Mouse (Mus musculus) hindbrain, postnatal 0 days (tissue): ENCODE measurements around the gene Gnao1. TPM values are rescaled to one million over a fixed set of nuclear protein-coding genes. Genes with fewer than 3 reads are reported as not detected.

Experiments
- ATAC-seq: fragments of 200-750 bp; cut with Nextera tagmentation; 2 replicates; pipeline ENCODE4 v1.8.0; 2017; ENCODE audit warnings: mild to moderate bottlenecking, moderate TSS enrichment, moderate library complexity
- DNase-seq: peaks from one replicate; pipeline ENCODE4 v3.0.0-alpha.2; 2015; ENCODE audit warnings: low spot score
- H3K27ac ChIP-seq: fragments of 300-500 bp; sonication (generic); 2 replicates; pipeline ENCODE4 v1.5.1; 2014; ENCODE audit warnings: mild to moderate bottlenecking
- H3K27me3 ChIP-seq: fragments of 300-500 bp; sonication (generic); 2 replicates; pipeline ENCODE4 v1.6.1; 2014; ENCODE audit warnings: low read length, mixed read lengths; ENCODE audit not compliant: insufficient read depth
- H3K36me3 ChIP-seq: fragments of 300-500 bp; sonication (generic); 2 replicates; pipeline ENCODE4 v1.6.1; 2014; ENCODE audit warnings: low read length, mixed read lengths; ENCODE audit not compliant: insufficient read depth
- H3K4me1 ChIP-seq: fragments of 300-500 bp; sonication (generic); 2 replicates; pipeline ENCODE4 v1.6.1; 2014; ENCODE audit warnings: antibody characterized with exemption, low read length, mixed read lengths; ENCODE audit not compliant: insufficient read depth
- H3K4me2 ChIP-seq: fragments of 300-500 bp; sonication (generic); 2 replicates; pipeline ENCODE4 v1.6.1; 2014; ENCODE audit warnings: low read depth, mild to moderate bottlenecking, low read length, moderate library complexity, mixed read lengths
- H3K4me3 ChIP-seq: fragments of 300-500 bp; sonication (generic); 2 replicates; pipeline ENCODE4 v1.5.1; 2014; ENCODE audit warnings: low read length
- H3K9ac ChIP-seq: fragments of 300-500 bp; sonication (generic); replicated peaks from 2 replicates; pipeline ENCODE4 v1.6.1; 2014; ENCODE audit warnings: mild to moderate bottlenecking, low read length, moderate library complexity, mixed read lengths
- H3K9me3 ChIP-seq: fragments of 300-500 bp; sonication (generic); 2 replicates; pipeline ENCODE4 v1.6.1; 2016; ENCODE audit warnings: low read length, mixed read lengths
- CTCF ChIP-seq: IDR thresholded peaks from 2 replicates; pipeline ENCODE4 v1.5.1; 2016; ENCODE audit warnings: antibody characterized with exemption, control low read depth, low read depth
- WGBS: fragments of 180-500 bp; shearing (Covaris S2); extraction: QIAGEN DNeasy Blood & Tissue Kit; methylation state at CpG from one replicate; pipeline ENCODE4 v1.1.7; 2014; 5-methylcytosine and 5-hydroxymethylcytosine counted together
- polyA plus RNA-seq: library from polyadenylated mRNA; unstranded; fragments of >200 nt; fragmentation: Nextera tagmentation; extraction: Ambion mirVana; gene quantifications from 2 replicates; pipeline ENCODE4 v1.2.1, GENCODE M21; 2015
- total RNA-seq: library from RNA; depleted of rRNA; stranded (reverse); fragments of >200 nt; gene quantifications from 2 replicates; pipeline ENCODE4 v1.2.3, GENCODE M21; 2014; rRNA removed

Gene Gnao1
- total RNA-seq, result 291 and 301 TPM in 2 replicates
- 230 and 244 TPM in 2 replicates for polyA plus RNA-seq

- Histone ChIP-seq H3K4me1 (peaks cover 3% of the 10 kb centered on the region; the same call in 1 of the 2 replicates), H3K9ac (peak within 1 kb of the TSS; percentile 94), H3K4me2 (peak within 1 kb of the TSS; percentile 92), H3K36me3 (no peaks in the 10 kb centered on the region), H3K27me3 (no peaks in the 10 kb centered on the region), H3K27ac (peak within 1 kb of the TSS; percentile 97), H3K4me3 (peak within 1 kb of the TSS; percentile 90), H3K9me3 (no peaks in the 10 kb centered on the region)
- no peak for TF ChIP-seq CTCF
- no peak for ATAC-seq
- DNase-seq, result peak; percentile 72
- WGBS, result 8% methylated on average over 9 of the region's 9 CpGs
These were observed at the start of gene Gnao1 for GRCm38 (mm10) chr8:93809686-93810027. TSS of gene Gnao1 (plus strand) at chr8:93809966.

GRCm38 (mm10) chr8:93777605-93778004 lies 32.2 kb upstream of the Gnao1 start:
- Histone ChIP-seq H3K36me3 (no peaks in the 10 kb centered on the region), H3K27me3 (no peaks in the 10 kb centered on the region), H3K9ac (no peak overlapping the region), H3K27ac (no peak overlapping the region), H3K4me3 (no peak overlapping the region), H3K9me3 (no peaks in the 10 kb centered on the region), H3K4me2 (no peak overlapping the region), H3K4me1 (no peaks in the 10 kb centered on the region)
- WGBS, result 60% methylated on average over 3 of the region's 3 CpGs
- no peak for ATAC-seq
- DNase-seq, result no peak
- no peak for TF ChIP-seq CTCF

- Histone ChIP-seq H3K9ac (no peak overlapping the region; the same call in 1 of the 2 replicates), H3K9me3 (no peaks in the 10 kb centered on the region), H3K27ac (peak overlapping the region; percentile 97; the same call in 1 of the 2 replicates), H3K27me3 (no peaks in the 10 kb centered on the region), H3K4me1 (peaks cover 3% of the 10 kb centered on the region; the same call in 1 of the 2 replicates), H3K36me3 (no peaks in the 10 kb centered on the region), H3K4me2 (peak overlapping the region; percentile 92), H3K4me3 (no peak overlapping the region)
- DNase-seq (peak; percentile 45), ATAC-seq (no peak)
- no peak for TF ChIP-seq CTCF
- WGBS, result 43% methylated on average over 3 of the region's 3 CpGs
These were observed 540 bp upstream of the Gnao1 start for GRCm38 (mm10) chr8:93809226-93809625.

- WGBS, result under 1% methylated on average over 66 of the region's 116 CpGs
- Histone ChIP-seq H3K36me3 (no peaks in the 10 kb centered on the region), H3K27ac (peak overlapping the region; percentile 97), H3K9me3 (no peaks in the 10 kb centered on the region), H3K9ac (peak overlapping the region; percentile 94), H3K4me2 (peak overlapping the region; percentile 92), H3K27me3 (no peaks in the 10 kb centered on the region), H3K4me3 (peak overlapping the region; percentile 90), H3K4me1 (peaks cover 3% of the 10 kb centered on the region; the same call in 1 of the 2 replicates)
- TF ChIP-seq CTCF, result no peak
- ATAC-seq (peak; percentile 91), DNase-seq (peak; percentile 97)
These were observed 477 bp downstream of the Gnao1 start for GRCm38 (mm10) chr8:93810028-93810858.

GRCm38 (mm10) chr8:93810859-93811602 lies 1.3 kb downstream of the Gnao1 start:
- Histone ChIP-seq H3K27me3 (no peaks in the 10 kb centered on the region), H3K4me1 (peaks cover 7% of the 10 kb centered on the region; the same call in 1 of the 2 replicates), H3K9me3 (no peaks in the 10 kb centered on the region), H3K4me2 (peak overlapping the region; percentile 92), H3K9ac (peak overlapping the region; percentile 94), H3K36me3 (no peaks in the 10 kb centered on the region), H3K4me3 (peak overlapping the region; percentile 90), H3K27ac (peak overlapping the region; percentile 97)
- TF ChIP-seq CTCF, result no peak
- ATAC-seq, result no peak
- DNase-seq, result peak; percentile 49
- under 1% methylated on average over 47 of the region's 53 CpGs for WGBS

- TF ChIP-seq CTCF, result no peak; the same call in 1 of the 2 replicates
- no peaks in the 10 kb centered on the region for H3K27me3 ChIP-seq
- H3K27ac ChIP-seq, result peak overlapping the region; percentile 97
- peak overlapping the region; percentile 90 for H3K4me3 ChIP-seq
- no peak for ATAC-seq
- peak; percentile 73 for DNase-seq
- peak overlapping the region; percentile 94 for H3K9ac ChIP-seq
- H3K4me1 ChIP-seq, result peaks cover 11% of the 10 kb centered on the region; the same call in 1 of the 2 replicates
- H3K36me3 ChIP-seq, result no peaks in the 10 kb centered on the region
- no peaks in the 10 kb centered on the region for H3K9me3 ChIP-seq
- H3K4me2 ChIP-seq, result peak overlapping the region; percentile 92
- 4% methylated on average over 19 of the region's 20 CpGs for WGBS
These were observed 2.1 kb downstream of the Gnao1 start for GRCm38 (mm10) chr8:93811719-93812475.
